Mouse (Mus musculus) MEL (cell line): ENCODE data around the gene Pabpn1. TPM values are rescaled to one million over a fixed set of nuclear protein-coding genes. Genes with fewer than 3 reads are reported as not detected.
A peak's percentile ranks its signal among the peaks of the same experiment; 100 is the strongest.

Experiments used
- DNase-seq: peaks from one replicate; pipeline ENCODE4 v3.0.0; 2011; ENCODE audit warnings: low read depth, low spot score
- H3K27ac ChIP-seq: 2 replicates; pipeline ENCODE4 v1.5.1; 2012; ENCODE audit warnings: low read depth, mild to moderate bottlenecking, control low read depth, low read length, moderate library complexity; ENCODE audit not compliant: control insufficient read depth
- H3K27me3 ChIP-seq, 2 experiments: fragments of 150-350 bp in 1 of 2; sonication (generic) in 1 of 2; 2 replicates each; pipeline ENCODE4 v1.6.1; 2012; ENCODE audit warnings: low read length in 2 of 2, mild to moderate bottlenecking in 2 of 2, improper control_type of control experiment in 1 of 2, moderate library complexity in 1 of 2; ENCODE audit not compliant: insufficient read depth in 2 of 2, control insufficient read depth in 1 of 2
- H3K36me3 ChIP-seq, 2 experiments: 2 replicates each; pipeline ENCODE4 v1.6.1; 2012 to 2014; ENCODE audit warnings: low read length in 2 of 2, improper control_type of control experiment in 1 of 2, inconsistent platforms in 1 of 2, mild to moderate bottlenecking in 1 of 2; ENCODE audit not compliant: insufficient read depth in 2 of 2, control insufficient read depth in 1 of 2
- H3K4me1 ChIP-seq, 2 experiments: fragments of 150-350 bp in 1 of 2; sonication (generic) in 1 of 2; 2 replicates each; pipeline ENCODE4 v1.6.1; 2012; ENCODE audit warnings: low read length in 2 of 2, improper control_type of control experiment in 1 of 2, mild to moderate bottlenecking in 1 of 2; ENCODE audit not compliant: insufficient read depth in 2 of 2, control insufficient read depth in 1 of 2
- H3K4me3 ChIP-seq, 2 experiments: fragments of 150-350 bp in 1 of 2; sonication (generic) in 1 of 2; 2 replicates each; pipeline ENCODE4 v1.5.1; 2012; ENCODE audit warnings: low read depth in 2 of 2, low read length in 2 of 2, mild to moderate bottlenecking in 2 of 2, moderate library complexity in 2 of 2, control low read depth in 1 of 2, improper control_type of control experiment in 1 of 2; ENCODE audit not compliant: control insufficient read depth in 1 of 2, insufficient read depth in 1 of 2
- H3K79me2 ChIP-seq: 2 replicates; pipeline ENCODE4 v1.6.1; 2012; ENCODE audit warnings: mild to moderate bottlenecking, low read length, moderate library complexity; ENCODE audit not compliant: control insufficient read depth, poor library complexity, insufficient read depth
- H3K9ac ChIP-seq: 2 replicates; pipeline ENCODE4 v1.6.1; 2012; ENCODE audit warnings: low read depth, mild to moderate bottlenecking, control low read depth, low read length, moderate library complexity; ENCODE audit not compliant: control insufficient read depth, poor library complexity, severe bottlenecking
- H3K9me3 ChIP-seq: fragments of 150-350 bp; sonication (generic); replicated peaks from 2 replicates; pipeline ENCODE4 v1.6.1; 2012; ENCODE audit warnings: mild to moderate bottlenecking, low read length, improper control_type of control experiment, moderate library complexity; ENCODE audit not compliant: insufficient read depth
- BHLHE40 ChIP-seq: IDR thresholded peaks from 2 replicates; pipeline ENCODE4 v1.6.1; 2012; ENCODE audit warnings: low read depth, mild to moderate bottlenecking, inconsistent platforms, low read length, improper control_type of control experiment, borderline replicate concordance
- CHD2 ChIP-seq: IDR thresholded peaks from 2 replicates; pipeline ENCODE4 v1.6.1; 2011; ENCODE audit warnings: low read length, improper control_type of control experiment
- CTCF ChIP-seq, 3 experiments: IDR thresholded peaks in 2 of 3; conservative IDR thresholded peaks in 1 of 3; 2 replicates each; pipeline ENCODE4 v1.5.1; 2011 to 2012; ENCODE audit warnings: low read length in 3 of 3, low read depth in 2 of 3, mild to moderate bottlenecking in 2 of 3, improper control_type of control experiment in 1 of 3, inconsistent platforms in 1 of 3, mixed read lengths in 1 of 3, moderate library complexity in 1 of 3; ENCODE audit not compliant: control insufficient read depth in 1 of 3, insufficient read depth in 1 of 3, poor library complexity in 1 of 3, severe bottlenecking in 1 of 3
- E2F4 ChIP-seq: IDR thresholded peaks from 2 replicates; pipeline ENCODE4 v1.6.1; 2011; ENCODE audit warnings: low read depth, low read length, improper control_type of control experiment, borderline replicate concordance
- EP300 ChIP-seq, 2 experiments: IDR thresholded peaks; 2 replicates each; pipeline ENCODE4 v1.6.1; 2011; ENCODE audit warnings: improper control_type of control experiment in 2 of 2, low read length in 2 of 2, low read depth in 1 of 2, mild to moderate bottlenecking in 1 of 2
- GATA1 ChIP-seq: IDR thresholded peaks from 2 replicates; pipeline ENCODE4 v1.6.1; 2011; ENCODE audit warnings: low read depth, low read length, improper control_type of control experiment
- KAT2A ChIP-seq: conservative IDR thresholded peaks from 2 replicates; pipeline ENCODE4 v1.6.1; 2012; ENCODE audit warnings: low read depth, low read length, improper control_type of control experiment, inconsistent platforms
- MAFK ChIP-seq: IDR thresholded peaks from 2 replicates; pipeline ENCODE4 v1.6.1; 2011; ENCODE audit warnings: low read depth, mild to moderate bottlenecking, low read length, improper control_type of control experiment, borderline replicate concordance
- MAZ ChIP-seq: IDR thresholded peaks from 2 replicates; pipeline ENCODE4 v1.6.1; 2012; ENCODE audit warnings: low read depth, mild to moderate bottlenecking, inconsistent platforms, low read length, improper control_type of control experiment
- MYB ChIP-seq: IDR thresholded peaks from 2 replicates; pipeline ENCODE4 v1.6.1; 2011; ENCODE audit warnings: mild to moderate bottlenecking, low read depth, low read length, improper control_type of control experiment
- POLR2AphosphoS2 ChIP-seq: IDR thresholded peaks from 2 replicates; pipeline ENCODE4 v1.6.1; 2011; ENCODE audit warnings: low read length, improper control_type of control experiment
- POLR2AphosphoS5 ChIP-seq: IDR thresholded peaks from 2 replicates; pipeline ENCODE4 v1.6.1; 2012; ENCODE audit warnings: low read depth, borderline replicate concordance, mild to moderate bottlenecking, inconsistent platforms, low read length, moderate library complexity, mixed read lengths
- RAD21 ChIP-seq: IDR thresholded peaks from 2 replicates; pipeline ENCODE4 v1.6.1; 2011; ENCODE audit warnings: mild to moderate bottlenecking, low read depth, low read length, improper control_type of control experiment
- RCOR1 ChIP-seq: IDR thresholded peaks from 2 replicates; pipeline ENCODE4 v1.6.1; 2012; ENCODE audit warnings: low read depth, mild to moderate bottlenecking, inconsistent platforms, low read length, improper control_type of control experiment
- SMC3 ChIP-seq: IDR thresholded peaks from 2 replicates; pipeline ENCODE4 v1.6.1; 2011; ENCODE audit warnings: low read depth, low read length, improper control_type of control experiment
- TAL1 ChIP-seq: IDR thresholded peaks from 2 replicates; pipeline ENCODE4 v1.6.1; 2012; ENCODE audit warnings: mild to moderate bottlenecking, inconsistent platforms, low read length, moderate library complexity, mixed read lengths
- TBP ChIP-seq: IDR thresholded peaks from 2 replicates; pipeline ENCODE4 v1.8.0; 2011; ENCODE audit warnings: low read depth, low read length, improper control_type of control experiment
- UBTF ChIP-seq: IDR thresholded peaks from 2 replicates; pipeline ENCODE4 v1.6.1; 2012; ENCODE audit warnings: low read depth, mild to moderate bottlenecking, inconsistent platforms, low read length, improper control_type of control experiment, moderate library complexity, borderline replicate concordance; ENCODE audit not compliant: insufficient read depth
- ZC3H11A ChIP-seq: IDR thresholded peaks from 2 replicates; pipeline ENCODE4 v1.6.1; 2012; ENCODE audit warnings: low read depth, mild to moderate bottlenecking, inconsistent platforms, low read length, improper control_type of control experiment
- ZKSCAN1 ChIP-seq: IDR thresholded peaks from 2 replicates; pipeline ENCODE4 v1.6.1; 2012; ENCODE audit warnings: low read depth, mild to moderate bottlenecking, inconsistent platforms, low read length, improper control_type of control experiment, moderate library complexity
- ZMIZ1 ChIP-seq: IDR thresholded peaks from 2 replicates; pipeline ENCODE4 v1.6.1; 2012; ENCODE audit warnings: low read depth, mild to moderate bottlenecking, inconsistent platforms, low read length, improper control_type of control experiment, moderate library complexity
- ZNF384 ChIP-seq: IDR thresholded peaks from 2 replicates; pipeline ENCODE4 v1.6.1; 2012; ENCODE audit warnings: low read depth, mild to moderate bottlenecking, inconsistent platforms, low read length, improper control_type of control experiment
- polyA plus RNA-seq, 2 experiments: library from polyadenylated mRNA; stranded (reverse) in 1 of 2; unstranded in 1 of 2; fragments of >175 nt in 1 of 2; fragments of >200 nt in 1 of 2; gene quantifications; 2 replicates each; pipeline versions ENCODE4 v1.2.1 to v1.2.4; 2012; ENCODE audit warnings: low replicate concordance in 2 of 2, low read depth in 1 of 2; ENCODE audit not compliant: insufficient read length in 2 of 2, insufficient read depth in 1 of 2, missing spikeins in 1 of 2
- total RNA-seq: library from RNA; depleted of rRNA; stranded (reverse); fragments of 300-350 nt; gene quantifications from 2 replicates; pipeline ENCODE4 v1.2.3, GENCODE M21; 2012; rRNA removed

Pabpn1 gene
- total RNA-seq, result 82.3 and 85.8 TPM in 2 replicates
- polyA plus RNA-seq, result 100 to 1,000 TPM in 1 of 2 experiments, not detected in 1; 393 TPM

- Histone ChIP-seq H3K27ac (peak within 1 kb of the TSS; percentile 77), H3K36me3 (peaks cover 12 to 14% of the 10 kb centered on the region in 2 experiments), H3K9me3 (no peaks in the 10 kb centered on the region), H3K9ac (peak within 1 kb of the TSS; percentile 82), H3K4me1 (peaks cover 4 to 6% of the 10 kb centered on the region in 2 experiments; a peak in 3 of 4 replicates), H3K79me2 (peaks cover 19% of the 10 kb centered on the region), H3K4me3 (peak within 1 kb of the TSS; percentile 53 to 91), H3K27me3 (no peaks in the 10 kb centered on the region)
- TF ChIP-seq POLR2AphosphoS5 (no peak), ZKSCAN1 (no peak), POLR2AphosphoS2 (no peak), ZMIZ1 (no peak), UBTF (no peak), ZNF384 (no peak), MAZ (no peak), KAT2A (no peak), RAD21 (no peak), GATA1 (no peak), TBP (no peak), MAFK (no peak), BHLHE40 (no peak), E2F4 (no peak), MYB (no peak), RCOR1 (no peak)
- no peak for DNase-seq
These were observed at the start of gene Pabpn1 for GRCm38 (mm10) chr14:54892200-54892599. Pabpn1 (plus strand) TSS chr14:54892500.

DNA sequence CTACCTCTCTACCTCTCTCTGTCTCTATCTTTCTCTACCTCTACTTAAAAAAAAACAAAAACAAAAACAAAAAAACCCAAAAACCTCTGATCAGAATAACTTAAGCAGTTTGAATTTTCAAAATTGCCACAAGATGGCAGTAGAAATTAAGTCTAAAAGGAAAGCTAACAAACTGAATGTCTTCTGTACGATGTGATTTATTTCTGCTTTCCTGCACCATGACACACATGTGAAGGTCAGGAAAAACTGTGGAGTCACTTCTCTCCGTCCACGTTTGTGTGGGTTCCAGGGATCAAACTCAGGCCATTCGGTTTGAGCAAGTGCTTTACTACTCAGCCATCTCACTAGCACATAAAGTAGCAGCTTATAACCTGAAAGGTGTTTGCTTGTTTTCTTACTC is 48.8 kb upstream of the Pabpn1 start:
- Histone ChIP-seq H3K79me2 (no peaks in the 10 kb centered on the region), H3K4me1 (no peaks in the 10 kb centered on the region), H3K9me3 (no peaks in the 10 kb centered on the region), H3K27ac (no peak overlapping the region), H3K27me3 (peaks cover 3 to 11% of the 10 kb centered on the region in 2 experiments; a peak in 2 of 4 replicates), H3K4me3 (no peak overlapping the region), H3K36me3 (no peaks in the 10 kb centered on the region), H3K9ac (no peak overlapping the region)
- peak; percentile 63 for DNase-seq
- TF ChIP-seq EP300 (IDR thresholded peaks at IDR 0.05; ENCODE audit: low read depth in 1 of 2, low read length in 2 of 2) (no peak), ZNF384 (0 out of 2 replicates have a peak, but pooled peaks have one; percentile 15), CHD2 (no peak), ZKSCAN1 (peak; percentile 59), ZC3H11A (peak; percentile 75), TAL1 (no peak), CTCF (IDR thresholded peaks at IDR 0.05 in 2 of 3, conservative IDR thresholded peaks at IDR 0.05 in 1 of 3; ENCODE audit: control insufficient read depth in 1 of 3, insufficient read depth in 1 of 3, low read depth in 2 of 3, low read length in 3 of 3, poor library complexity in 1 of 3, severe bottlenecking in 1 of 3) (peak in 2 of 3 experiments; percentile 28 to 67; a peak in 3 of 6 replicates), RAD21 (peak; percentile 76), E2F4 (no peak), SMC3 (peak; percentile 71), POLR2AphosphoS5 (no peak)
